Mouse (Mus musculus): ENCODE results near the gene Mettl7b.
A peak's percentile ranks its signal among the peaks of the same experiment; 100 is the strongest.

Mettl7b gene

DNA sequence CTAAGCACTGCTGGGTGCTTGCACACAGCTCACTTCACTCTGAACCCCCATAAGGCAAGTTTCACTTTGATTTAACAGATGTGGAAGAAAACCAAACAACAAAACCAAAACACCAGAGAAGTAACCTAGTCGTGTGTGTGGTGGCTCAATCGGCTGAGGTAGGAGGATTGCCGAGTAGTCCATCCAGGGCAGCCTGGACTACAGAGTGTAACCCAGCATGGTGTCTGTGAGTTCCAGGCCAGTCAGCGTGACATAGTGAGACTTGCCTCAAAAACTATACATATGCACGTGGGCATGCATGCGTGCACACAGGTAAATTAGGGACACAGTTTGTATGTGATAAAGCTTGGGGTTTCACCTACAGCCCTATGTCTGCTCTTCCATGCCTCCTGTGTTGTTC, 43.4 kb downstream of the Mettl7b start:
- DNase-seq (ENCODE audit: low read depth, low spot score) = no peak
- H3K27me3 ChIP-seq (ENCODE audit: control insufficient read depth, insufficient read depth, low read length, poor library complexity, severe bottlenecking) = no peaks in the 10 kb centered on the region
- H3K36me3 ChIP-seq (ENCODE audit: control insufficient read depth, insufficient read depth, low read length, poor library complexity, severe bottlenecking) = no peaks in the 10 kb centered on the region; the same call in 1 of the 2 replicates

DNA sequence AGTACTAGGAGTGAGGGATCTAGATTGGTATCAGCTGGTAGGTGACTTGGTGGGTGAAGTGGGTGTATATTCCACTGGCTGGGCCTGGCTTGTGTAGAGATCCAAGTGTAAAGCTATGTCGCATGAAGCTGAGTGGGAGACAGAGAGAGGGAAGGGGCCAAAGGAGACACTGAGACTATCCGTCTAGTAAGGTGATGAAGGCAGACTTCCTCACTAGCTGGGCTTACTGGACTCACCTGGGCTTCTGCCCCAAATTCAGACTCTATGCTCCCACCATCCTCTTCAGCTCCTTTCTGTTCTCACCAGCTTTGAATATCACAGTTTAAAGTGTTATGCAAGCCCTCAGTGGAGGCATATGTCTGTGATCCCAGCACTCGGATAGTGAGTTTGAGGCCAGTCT, 44.1 kb downstream of the Mettl7b start:
- H3K36me3 ChIP-seq (ENCODE audit: control insufficient read depth, insufficient read depth, low read length, poor library complexity, severe bottlenecking) = no peaks in the 10 kb centered on the region; the same call in 1 of the 2 replicates
- H3K27me3 ChIP-seq (ENCODE audit: control insufficient read depth, insufficient read depth, low read length, poor library complexity, severe bottlenecking) = no peaks in the 10 kb centered on the region
- DNase-seq (ENCODE audit: low read depth, low spot score) = no peak

DNA sequence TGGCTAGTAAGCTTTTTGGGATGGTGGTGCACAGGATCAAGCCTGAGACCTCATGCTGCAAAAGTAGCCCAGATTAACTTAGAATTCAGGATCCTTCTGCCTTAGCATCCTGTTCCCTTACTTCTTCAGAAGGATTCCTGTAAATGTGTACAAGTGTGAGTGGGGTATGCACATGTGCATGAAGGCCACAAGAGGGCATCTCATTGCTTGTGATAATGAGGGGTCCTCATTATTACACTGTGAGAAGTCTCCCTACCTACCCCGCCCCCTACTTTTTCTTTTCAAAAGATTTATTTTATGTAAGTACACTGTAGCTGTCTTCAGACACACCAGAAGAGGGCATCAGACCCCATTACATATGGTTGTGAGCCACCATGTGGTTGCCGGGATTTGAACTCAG, 45.2 kb downstream of the Mettl7b start:
- H3K27me3 ChIP-seq (ENCODE audit: control insufficient read depth, insufficient read depth, low read length, poor library complexity, severe bottlenecking) = peaks cover 2% of the 10 kb centered on the region; the same call in 1 of the 2 replicates
- H3K36me3 ChIP-seq (ENCODE audit: control insufficient read depth, insufficient read depth, low read length, poor library complexity, severe bottlenecking) = no peaks in the 10 kb centered on the region; the same call in 1 of the 2 replicates
- no peak for DNase-seq (ENCODE audit: low read depth, low spot score)

DNA sequence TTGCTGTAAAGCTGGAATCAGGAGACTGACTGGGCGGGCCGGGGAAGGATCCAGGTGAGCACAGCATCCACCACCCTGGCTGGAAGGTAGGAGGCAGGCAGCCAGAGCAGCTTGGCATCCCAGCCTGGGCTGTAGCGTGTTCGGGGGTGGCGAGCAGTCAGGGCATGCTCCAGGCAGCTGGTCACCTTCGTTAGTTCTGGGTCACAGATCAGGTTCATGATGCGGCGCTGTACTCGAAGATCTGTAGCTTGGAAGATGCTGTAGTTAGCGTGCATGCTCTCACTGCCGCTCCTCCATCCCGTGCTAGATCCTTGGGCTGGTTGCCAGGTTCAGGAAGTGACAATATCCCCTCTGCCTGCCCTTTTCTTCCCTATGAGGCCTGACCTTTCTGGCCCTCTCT, 47.1 kb downstream of the Mettl7b start:
- Histone ChIP-seq H3K27me3 (ENCODE audit: control insufficient read depth, insufficient read depth, low read length, poor library complexity, severe bottlenecking) (peaks cover 3% of the 10 kb centered on the region), H3K36me3 (ENCODE audit: control insufficient read depth, insufficient read depth, low read length, poor library complexity, severe bottlenecking) (no peaks in the 10 kb centered on the region; the same call in 1 of the 2 replicates)
- no peak for DNase-seq (ENCODE audit: low read depth, low spot score)

DNA sequence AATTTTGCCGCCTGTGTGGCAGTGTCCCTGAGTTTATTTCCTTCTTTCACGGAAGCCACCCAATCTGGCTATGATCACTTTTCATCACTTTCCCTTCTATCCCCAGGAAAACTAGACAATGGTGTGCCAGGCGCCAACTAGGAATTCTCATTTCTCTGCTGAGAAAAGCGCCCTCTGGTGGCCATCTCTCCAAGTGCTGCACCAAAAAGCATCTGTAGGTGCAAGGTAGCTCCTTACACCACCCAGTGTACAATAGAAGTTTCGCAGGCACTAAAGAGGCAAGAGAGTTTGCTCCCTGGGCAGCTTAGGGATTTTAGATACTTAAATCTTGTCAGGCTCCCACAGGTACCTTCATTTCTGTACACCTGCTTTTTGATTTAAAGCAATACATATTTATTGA, 47.6 kb downstream of the Mettl7b start:
- DNase-seq (ENCODE audit: low read depth, low spot score) = peak; percentile 89
- Histone ChIP-seq H3K27me3 (ENCODE audit: control insufficient read depth, insufficient read depth, low read length, poor library complexity, severe bottlenecking) (peaks cover 3% of the 10 kb centered on the region), H3K36me3 (ENCODE audit: control insufficient read depth, insufficient read depth, low read length, poor library complexity, severe bottlenecking) (no peaks in the 10 kb centered on the region)

DNA sequence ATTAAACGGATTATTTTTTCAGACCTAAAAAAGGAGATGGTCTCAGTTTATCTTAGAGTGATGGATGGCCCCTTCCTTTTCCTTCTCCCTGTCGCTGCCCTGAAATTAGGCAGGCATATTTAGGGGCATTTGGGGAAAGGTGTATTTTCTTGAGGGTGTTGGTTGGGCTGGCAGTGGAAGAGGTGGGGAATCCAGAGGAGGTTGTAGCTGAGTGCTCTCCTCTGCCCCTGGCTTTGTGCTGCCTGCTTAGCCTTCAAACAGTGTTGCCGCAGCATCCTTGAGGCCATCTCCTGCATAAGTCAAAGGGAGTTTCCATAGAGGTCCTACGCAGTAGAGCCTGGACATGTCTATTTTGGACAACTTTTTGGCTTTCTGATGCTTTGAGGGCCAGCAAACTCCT, 48.0 kb downstream of the Mettl7b start:
- no peak for DNase-seq (ENCODE audit: low read depth, low spot score)
- Histone ChIP-seq H3K36me3 (ENCODE audit: control insufficient read depth, insufficient read depth, low read length, poor library complexity, severe bottlenecking) (no peaks in the 10 kb centered on the region), H3K27me3 (ENCODE audit: control insufficient read depth, insufficient read depth, low read length, poor library complexity, severe bottlenecking) (peaks cover 4% of the 10 kb centered on the region)

DNA sequence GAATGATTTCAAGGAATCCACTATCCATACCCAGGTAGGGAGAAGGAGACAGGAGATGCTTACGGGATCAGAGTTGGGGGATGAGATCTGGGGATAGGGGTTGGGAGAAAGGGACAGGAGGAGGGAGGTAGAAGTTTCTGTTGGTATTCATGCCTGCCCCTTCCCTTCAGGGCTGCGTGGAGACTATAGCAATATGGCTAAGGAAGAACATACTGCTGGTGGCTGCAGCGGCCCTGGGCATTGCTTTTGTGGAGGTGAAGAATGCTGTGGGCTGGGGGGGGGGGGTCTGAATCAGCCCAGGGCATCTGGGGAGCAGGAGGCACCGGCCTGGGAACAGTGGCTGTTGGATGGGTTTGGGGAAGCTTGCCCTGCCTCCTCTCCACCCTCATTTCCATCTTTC, 48.5 kb downstream of the Mettl7b start:
- Histone ChIP-seq H3K27me3 (ENCODE audit: control insufficient read depth, insufficient read depth, low read length, poor library complexity, severe bottlenecking) (peaks cover 5% of the 10 kb centered on the region), H3K36me3 (ENCODE audit: control insufficient read depth, insufficient read depth, low read length, poor library complexity, severe bottlenecking) (no peaks in the 10 kb centered on the region)
- no peak for DNase-seq (ENCODE audit: low read depth, low spot score)

DNA sequence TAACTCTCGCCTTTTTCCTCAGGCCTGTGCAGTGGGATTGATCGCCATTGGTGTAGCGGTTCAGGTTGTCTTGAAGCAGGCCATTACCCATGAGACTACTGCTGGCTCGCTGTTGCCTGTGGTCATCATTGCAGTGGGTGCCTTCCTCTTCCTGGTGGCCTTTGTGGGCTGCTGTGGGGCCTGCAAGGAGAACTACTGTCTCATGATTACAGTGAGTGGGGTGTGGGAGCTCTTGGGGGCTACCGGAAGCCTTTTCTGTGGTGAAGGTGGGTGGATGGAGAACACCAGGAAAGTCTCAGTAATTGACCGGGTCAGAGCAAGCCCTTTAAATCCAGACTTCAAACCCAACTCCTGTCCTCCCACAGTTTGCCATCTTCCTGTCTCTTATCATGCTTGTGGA, 49.4 kb downstream of the Mettl7b start:
- peaks cover 5% of the 10 kb centered on the region for H3K27me3 ChIP-seq (ENCODE audit: control insufficient read depth, insufficient read depth, low read length, poor library complexity, severe bottlenecking)
- no peak for DNase-seq (ENCODE audit: low read depth, low spot score)
- no peaks in the 10 kb centered on the region for H3K36me3 ChIP-seq (ENCODE audit: control insufficient read depth, insufficient read depth, low read length, poor library complexity, severe bottlenecking)

DNA sequence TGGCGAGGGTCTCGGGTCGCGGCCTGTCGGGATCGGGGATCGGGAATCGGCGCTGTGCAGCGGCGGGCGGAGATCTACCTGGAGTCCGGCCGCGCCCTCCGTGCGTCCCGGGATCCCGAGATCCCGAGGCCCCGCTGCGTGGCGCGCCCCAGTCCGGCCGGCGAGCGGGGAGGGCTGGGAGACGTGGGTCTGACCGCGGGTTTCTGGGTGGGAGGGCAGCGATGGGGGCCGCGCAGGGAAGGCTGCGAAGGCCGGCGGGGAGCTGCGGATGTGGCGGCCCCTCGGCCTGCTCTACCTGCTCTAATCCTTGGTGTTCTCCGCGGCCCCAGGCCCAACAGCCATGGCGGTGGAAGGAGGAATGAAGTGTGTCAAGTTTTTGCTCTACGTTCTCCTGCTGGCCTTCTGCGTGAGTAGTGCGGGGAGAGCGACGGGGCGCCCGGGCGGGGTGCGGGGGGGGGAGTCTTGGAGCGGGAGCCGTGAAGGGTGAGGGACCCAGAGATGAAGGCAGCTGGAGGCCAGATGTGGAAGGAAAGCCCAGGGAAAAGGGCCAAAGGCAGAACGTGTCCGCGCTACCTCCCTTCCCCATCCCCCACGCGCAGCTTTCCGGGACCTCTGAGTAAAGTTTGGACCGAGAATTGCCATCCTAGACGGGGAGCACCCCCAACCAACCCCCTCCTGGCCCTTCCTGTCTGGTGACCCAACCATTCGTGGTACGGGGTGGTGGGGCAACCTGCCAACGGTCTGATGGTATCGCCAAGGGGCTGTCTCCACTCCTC, 50.5 kb downstream of the Mettl7b start:
- DNase-seq (ENCODE audit: low read depth, low spot score) = no peak
- H3K36me3 ChIP-seq (ENCODE audit: control insufficient read depth, insufficient read depth, low read length, poor library complexity, severe bottlenecking) = no peaks in the 10 kb centered on the region
- H3K27me3 ChIP-seq (ENCODE audit: control insufficient read depth, insufficient read depth, low read length, poor library complexity, severe bottlenecking) = peaks cover 5% of the 10 kb centered on the region

DNA sequence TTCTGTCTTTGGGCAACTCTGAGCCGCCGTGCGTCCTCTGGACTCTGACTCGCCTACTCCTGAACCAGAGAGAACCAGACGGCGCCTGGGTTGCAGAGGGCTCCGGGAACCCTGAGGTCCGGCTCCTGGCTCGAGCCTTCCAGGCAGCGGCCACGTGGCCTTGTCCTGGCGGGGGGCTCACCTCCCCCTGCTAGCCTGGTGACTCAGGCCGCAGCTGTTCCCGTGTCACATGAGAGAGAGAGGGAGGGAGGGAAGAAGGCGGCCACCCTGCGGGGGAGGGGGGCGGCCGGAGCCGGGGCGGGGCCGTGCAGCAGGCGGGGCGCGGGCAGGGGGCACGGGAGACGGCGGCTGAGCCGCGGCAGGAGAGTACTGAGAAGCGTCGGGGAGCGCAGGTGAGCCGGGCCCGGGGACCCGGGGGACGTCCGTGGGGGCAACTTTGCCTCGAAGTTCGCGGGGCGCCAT, 51.2 kb downstream of the Mettl7b start:
- DNase-seq (ENCODE audit: low read depth, low spot score) = no peak
- peaks cover 5% of the 10 kb centered on the region for H3K27me3 ChIP-seq (ENCODE audit: control insufficient read depth, insufficient read depth, low read length, poor library complexity, severe bottlenecking)
- no peaks in the 10 kb centered on the region for H3K36me3 ChIP-seq (ENCODE audit: control insufficient read depth, insufficient read depth, low read length, poor library complexity, severe bottlenecking)

DNA sequence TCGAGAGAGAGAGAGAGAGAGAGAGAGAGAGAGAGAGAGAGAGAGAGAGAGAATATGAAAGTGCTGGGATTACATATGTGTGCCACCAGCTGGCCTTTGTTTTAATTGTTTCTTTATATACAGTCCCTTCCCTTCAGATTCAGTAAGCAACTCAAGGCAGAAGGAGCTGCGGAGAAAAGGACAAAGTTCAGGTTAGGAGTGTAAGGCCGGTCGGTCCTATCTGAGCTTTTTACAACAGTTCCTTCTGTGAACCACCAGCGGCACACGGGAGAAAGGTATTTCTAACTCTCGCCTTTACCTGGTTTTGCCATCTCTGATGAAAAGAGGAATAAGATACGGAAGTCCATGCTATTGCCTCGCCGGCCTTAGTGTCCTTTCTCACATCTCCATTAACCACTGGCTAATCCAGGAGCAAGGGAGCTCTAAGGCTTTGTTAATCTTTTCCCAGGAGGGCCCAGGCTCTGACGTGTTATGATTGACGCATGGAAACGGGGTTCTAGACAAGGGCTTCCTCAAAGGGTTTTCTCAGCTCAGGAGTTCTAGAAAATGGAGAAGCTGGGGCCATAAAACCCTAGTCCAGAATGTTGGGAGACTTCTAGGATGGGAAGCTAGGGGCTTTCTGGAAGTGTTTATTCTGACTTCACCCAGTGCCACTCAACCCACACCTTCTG, 51.9 kb downstream of the Mettl7b start:
- no peaks in the 10 kb centered on the region for H3K36me3 ChIP-seq (ENCODE audit: control insufficient read depth, insufficient read depth, low read length, poor library complexity, severe bottlenecking)
- peaks cover 5% of the 10 kb centered on the region for H3K27me3 ChIP-seq (ENCODE audit: control insufficient read depth, insufficient read depth, low read length, poor library complexity, severe bottlenecking)
- DNase-seq (ENCODE audit: low read depth, low spot score) = no peak

All from splenic B cell, adult 2 months (primary cell).